ENCODE assay signal across 20 mouse cellular contexts in genomic region chr4:14102961-14103360, GRCm38 (mm10).
DNase-seq lines count a peak whose midpoint lies in the region; ATAC-seq lines count a peak whose summit lies in the region.
"Had no signal": no experiment of that assay in that cellular context is flagged by ENCODE, and none has a peak within 500 bp of the region (broad histone marks: within the 10 kb centered on the region; RNA-seq: fewer than 3 reads in every experiment).

No protein-coding gene starts in this region.

- no peak overlapping the region for H3K4me3 ChIP-seq in forebrain, embryonic 11.5 days (ENCODE audit: low read depth, low read length)
- H3K4me3 ChIP-seq in forebrain, embryonic 10.5 days = no peak overlapping the region
- H3K4me3 ChIP-seq in forebrain, embryonic 16.5 days (replicated peaks; ENCODE audit: low read length) = no peak overlapping the region
- H3K4me3 ChIP-seq in midbrain, embryonic 10.5 days = no peak overlapping the region
- H3K4me3 ChIP-seq in neural tube, embryonic 14.5 days (ENCODE audit: low read depth, low read length) = no peak overlapping the region
- H3K4me3 ChIP-seq: left cerebral cortex, adult 2 months; limb, embryonic 10.5 days; liver, embryonic 13.5 days; lung, embryonic 15.5 days had no signal

- no peak for DNase-seq in forebrain, embryonic 11.5 days (ENCODE audit: low spot score)
- no peak for DNase-seq in forebrain, embryonic 10.5 days (ENCODE audit: extremely low spot score, low spot score)
- DNase-seq in midbrain, embryonic 10.5 days (ENCODE audit: low spot score) = peak; percentile 13
- no peak for DNase-seq in layer of hippocampus, postnatal 36 days
- no peak for DNase-seq in thymus, adult 18-20 months
- DNase-seq in heart, postnatal 36 days = no peak
- DNase-seq: adrenal gland, postnatal 14 days; cerebellum, adult 9-10 months; liver, embryonic 13.5 days; right cerebral cortex, postnatal 14 days; thymus, postnatal 25 days had no signal

- H3K9ac ChIP-seq in forebrain, embryonic 11.5 days (ENCODE audit: low read length) = no peak overlapping the region
- H3K9ac ChIP-seq in forebrain, embryonic 16.5 days (replicated peaks; ENCODE audit: low read depth, low read length) = no peak overlapping the region
- no peak overlapping the region for H3K9ac ChIP-seq in neural tube, embryonic 14.5 days (replicated peaks; ENCODE audit: low read depth, low read length)
- H3K9ac ChIP-seq: liver, embryonic 13.5 days; lung, embryonic 15.5 days had no signal

- no peak overlapping the region; the same call in 1 of the 2 replicates for H3K4me2 ChIP-seq in forebrain, embryonic 11.5 days (ENCODE audit: low read depth, low read length, severe bottlenecking)
- no peak overlapping the region for H3K4me2 ChIP-seq in forebrain, embryonic 16.5 days (ENCODE audit: low read length)
- H3K4me2 ChIP-seq in neural tube, embryonic 14.5 days (ENCODE audit: low read depth, low read length) = 0 out of 2 replicates have a peak overlapping the region, but pooled peaks have one; percentile 14
- H3K4me2 ChIP-seq: heart, embryonic 11.5 days; liver, embryonic 13.5 days; lung, embryonic 15.5 days had no signal

- H3K4me1 ChIP-seq in forebrain, embryonic 11.5 days (replicated peaks; ENCODE audit: control insufficient read depth, insufficient read depth, low read length) = peaks cover 7% of the 10 kb centered on the region; the same call in 1 of the 2 replicates
- peaks cover 35% of the 10 kb centered on the region for H3K4me1 ChIP-seq in forebrain, embryonic 10.5 days
- H3K4me1 ChIP-seq in forebrain, embryonic 16.5 days (replicated peaks; ENCODE audit: control insufficient read depth, insufficient read depth, low read length) = peaks cover 6% of the 10 kb centered on the region
- H3K4me1 ChIP-seq in midbrain, embryonic 10.5 days = peaks cover 11% of the 10 kb centered on the region
- no peaks in the 10 kb centered on the region for H3K4me1 ChIP-seq in neural tube, embryonic 14.5 days (ENCODE audit: control insufficient read depth, insufficient read depth, low read length)
- H3K4me1 ChIP-seq: limb, embryonic 10.5 days; liver, embryonic 13.5 days; lung, embryonic 15.5 days had no signal

- H3K27ac ChIP-seq in forebrain, embryonic 11.5 days (ENCODE audit: low read depth, low read length) = no peak overlapping the region
- H3K27ac ChIP-seq in forebrain, embryonic 10.5 days = no peak overlapping the region
- H3K27ac ChIP-seq in forebrain, embryonic 16.5 days (ENCODE audit: low read length) = no peak overlapping the region
- no peak overlapping the region for H3K27ac ChIP-seq in midbrain, embryonic 10.5 days (replicated peaks)
- H3K27ac ChIP-seq in neural tube, embryonic 14.5 days (ENCODE audit: low read depth, low read length) = no peak overlapping the region
- H3K27ac ChIP-seq: kidney, postnatal 0 days; left cerebral cortex, adult 2 months; limb, embryonic 10.5 days; liver, embryonic 13.5 days; lung, embryonic 15.5 days; macrophage had no signal

- ATAC-seq in forebrain, embryonic 11.5 days (replicated peaks; ENCODE audit: low FRiP score) = peak; percentile 80
- peak; percentile 78 for ATAC-seq in forebrain, embryonic 16.5 days
- ATAC-seq in neural tube, embryonic 14.5 days (ENCODE audit: low read depth) = peak; percentile 44; the same call in 1 of the 2 replicates
- ATAC-seq: intestine, postnatal 0 days had no signal

- 8% methylated on average over 3 of the region's 3 CpGs for WGBS in forebrain, embryonic 11.5 days
- WGBS in forebrain, embryonic 10.5 days = 10% methylated on average over 3 of the region's 3 CpGs
- 2% methylated on average over 3 of the region's 3 CpGs for WGBS in forebrain, embryonic 16.5 days
- WGBS in midbrain, embryonic 10.5 days = 11% methylated on average over 3 of the region's 3 CpGs
- 8% methylated on average over 3 of the region's 3 CpGs for WGBS in neural tube, embryonic 14.5 days

- no peaks in the 10 kb centered on the region for H3K9me3 ChIP-seq in forebrain, embryonic 11.5 days (ENCODE audit: control insufficient read depth, low read length)
- no peaks in the 10 kb centered on the region for H3K9me3 ChIP-seq in forebrain, embryonic 10.5 days
- no peaks in the 10 kb centered on the region for H3K9me3 ChIP-seq in forebrain, embryonic 16.5 days (ENCODE audit: control insufficient read depth, low read length)
- H3K9me3 ChIP-seq in midbrain, embryonic 10.5 days (replicated peaks) = no peaks in the 10 kb centered on the region
- no peaks in the 10 kb centered on the region for H3K9me3 ChIP-seq in neural tube, embryonic 14.5 days (ENCODE audit: control insufficient read depth, low read length)
- H3K9me3 ChIP-seq: limb, embryonic 10.5 days; liver, embryonic 13.5 days; lung, embryonic 15.5 days had no signal

- H3K36me3 ChIP-seq in forebrain, embryonic 11.5 days (ENCODE audit: control insufficient read depth, insufficient read depth, low read length) = no peaks in the 10 kb centered on the region
- no peaks in the 10 kb centered on the region for H3K36me3 ChIP-seq in forebrain, embryonic 10.5 days (replicated peaks)
- no peaks in the 10 kb centered on the region for H3K36me3 ChIP-seq in forebrain, embryonic 16.5 days (ENCODE audit: control insufficient read depth, insufficient read depth)
- no peaks in the 10 kb centered on the region for H3K36me3 ChIP-seq in midbrain, embryonic 10.5 days
- H3K36me3 ChIP-seq in neural tube, embryonic 14.5 days (ENCODE audit: control insufficient read depth, insufficient read depth, low read length) = no peaks in the 10 kb centered on the region
- H3K36me3 ChIP-seq: limb, embryonic 10.5 days; liver, embryonic 13.5 days; lung, embryonic 15.5 days had no signal

- intact Hi-C loops in heart, postnatal 36 days (cut with DNase I) = no loop called here

- no peaks in the 10 kb centered on the region for H3K27me3 ChIP-seq in forebrain, embryonic 11.5 days (ENCODE audit: control insufficient read depth, insufficient read depth, low read length)
- H3K27me3 ChIP-seq in forebrain, embryonic 10.5 days (ENCODE audit: poor library complexity, severe bottlenecking) = no peaks in the 10 kb centered on the region
- no peaks in the 10 kb centered on the region for H3K27me3 ChIP-seq in forebrain, embryonic 16.5 days (replicated peaks; ENCODE audit: control insufficient read depth, insufficient read depth, low read length)
- H3K27me3 ChIP-seq in midbrain, embryonic 10.5 days (ENCODE audit: low read depth, poor library complexity, severe bottlenecking) = no peaks in the 10 kb centered on the region
- H3K27me3 ChIP-seq in neural tube, embryonic 14.5 days (ENCODE audit: control insufficient read depth, insufficient read depth, low read length) = no peaks in the 10 kb centered on the region
- H3K27me3 ChIP-seq: liver, embryonic 13.5 days; lung, embryonic 15.5 days had no signal
